Comparison of ENCODE assay signal across 8 mouse cellular contexts in genomic region chr2:45117087-45117561, GRCm38 (mm10). TPM values are rescaled to one million over a fixed set of nuclear protein-coding genes. Genes with fewer than 3 reads are reported as not detected.
DNase-seq lines count a peak whose midpoint lies in the region; ATAC-seq lines count a peak whose summit lies in the region.

Gene Zeb2, minus strand, starts transcription at chr2:45117395.

- peak within 1 kb of the TSS; percentile 74 for H3K4me2 ChIP-seq in heart, embryonic 12.5 days
- peak within 1 kb of the TSS; percentile 88 for H3K4me2 ChIP-seq in kidney, embryonic 16.5 days (replicated peaks; ENCODE audit: low read depth, low read length)
- H3K4me2 ChIP-seq in liver, embryonic 13.5 days, result peak within 1 kb of the TSS; percentile 98

- no peaks in the 10 kb centered on the region for H3K36me3 ChIP-seq in erythroblast, embryonic 14.5 days (ENCODE audit: control insufficient read depth)
- H3K36me3 ChIP-seq in heart, embryonic 12.5 days, result no peaks in the 10 kb centered on the region
- H3K36me3 ChIP-seq in kidney, embryonic 16.5 days (ENCODE audit: insufficient read depth, low read length), result no peaks in the 10 kb centered on the region
- no peaks in the 10 kb centered on the region for H3K36me3 ChIP-seq in liver, embryonic 13.5 days

- H3K27ac ChIP-seq in heart, embryonic 12.5 days (ENCODE audit: poor library complexity, severe bottlenecking), result peak within 1 kb of the TSS; percentile 77
- peak within 1 kb of the TSS; percentile 92 for H3K27ac ChIP-seq in kidney, embryonic 16.5 days (ENCODE audit: low read length)
- peak within 1 kb of the TSS; percentile 77 for H3K27ac ChIP-seq in liver, embryonic 13.5 days

- peaks cover 38% of the 10 kb centered on the region for H3K4me1 ChIP-seq in erythroblast, embryonic 14.5 days (ENCODE audit: control insufficient read depth)
- 0 out of 2 replicates have a peak, but pooled peaks cover 9% of the 10 kb centered on the region for H3K4me1 ChIP-seq in heart, embryonic 12.5 days (replicated peaks)
- peaks cover 15% of the 10 kb centered on the region for H3K4me1 ChIP-seq in kidney, embryonic 16.5 days (ENCODE audit: insufficient read depth, low read length)
- H3K4me1 ChIP-seq in liver, embryonic 13.5 days (replicated peaks), result peaks cover 42% of the 10 kb centered on the region

- peak; percentile 78 for DNase-seq in 3T3-L1 (ENCODE audit: low read depth, low spot score)
- no peak for DNase-seq in liver, embryonic 13.5 days
- peak; percentile 20 for DNase-seq in naive thymus-derived CD4-positive, alpha-beta T cell, adult 2 months (ENCODE audit: low read depth)
- DNase-seq in telencephalon, adult 2 months (ENCODE audit: low read depth, low spot score), result peak; percentile 58

- no peaks in the 10 kb centered on the region for H3K9me3 ChIP-seq in erythroblast, embryonic 14.5 days (ENCODE audit: control insufficient read depth, low read length)
- H3K9me3 ChIP-seq in heart, embryonic 12.5 days (replicated peaks), result no peaks in the 10 kb centered on the region
- H3K9me3 ChIP-seq in kidney, embryonic 16.5 days (ENCODE audit: low read length), result no peaks in the 10 kb centered on the region
- H3K9me3 ChIP-seq in liver, embryonic 13.5 days (replicated peaks), result no peaks in the 10 kb centered on the region

- H3K9ac ChIP-seq in heart, embryonic 12.5 days, result peak within 1 kb of the TSS; percentile 84
- peak within 1 kb of the TSS; percentile 70 for H3K9ac ChIP-seq in kidney, embryonic 16.5 days (replicated peaks; ENCODE audit: low read length)
- peak within 1 kb of the TSS; percentile 77 for H3K9ac ChIP-seq in liver, embryonic 13.5 days

- under 1% methylated on average over 37 of the region's 39 CpGs for WGBS in heart, embryonic 12.5 days
- WGBS in kidney, embryonic 16.5 days, result 0% methylated on average over 32 of the region's 39 CpGs
- under 1% methylated on average over 38 of the region's 39 CpGs for WGBS in liver, embryonic 13.5 days (ENCODE audit: insufficient replicate concordance)

- H3K4me3 ChIP-seq in erythroblast, embryonic 14.5 days (replicated peaks), result peak within 1 kb of the TSS; percentile 67
- peak within 1 kb of the TSS; percentile 71 for H3K4me3 ChIP-seq in heart, embryonic 12.5 days
- peak within 1 kb of the TSS; percentile 52 for H3K4me3 ChIP-seq in kidney, embryonic 16.5 days (ENCODE audit: low read length)
- peak within 1 kb of the TSS; percentile 68 for H3K4me3 ChIP-seq in liver, embryonic 13.5 days (replicated peaks)

- H3K27me3 ChIP-seq in erythroblast, embryonic 14.5 days (ENCODE audit: control insufficient read depth), result peaks cover 38% of the 10 kb centered on the region
- H3K27me3 ChIP-seq in heart, embryonic 12.5 days (replicated peaks), result no peaks in the 10 kb centered on the region
- peaks cover 3% of the 10 kb centered on the region; the same call in 1 of the 2 replicates for H3K27me3 ChIP-seq in kidney, embryonic 16.5 days (ENCODE audit: insufficient read depth, low read length)
- H3K27me3 ChIP-seq in liver, embryonic 13.5 days, result peaks cover 6% of the 10 kb centered on the region; the same call in 1 of the 2 replicates

- peak; percentile 47 for ATAC-seq in activated CD4-positive, CD25-positive, alpha-beta regulatory T cell, adult 4 months
- peak; percentile 74 for ATAC-seq in heart, embryonic 12.5 days (ENCODE audit: insufficient number of reproducible peaks, low FRiP score)
- peak; percentile 78 for ATAC-seq in kidney, embryonic 16.5 days (ENCODE audit: low FRiP score, low TSS enrichment)
- peak; percentile 45 for ATAC-seq in liver, embryonic 13.5 days (ENCODE audit: low read depth)

RNA-seq across cellular contexts. Expression of gene Zeb2, which starts in this region (rescaled TPM):
- polyA plus RNA-seq in activated CD4-positive, CD25-positive, alpha-beta regulatory T cell, adult 4 months (2017; shearing (Covaris generic)), result under 1 TPM; 0.71 to 0.83 TPM
- 0.54 and 0.76 TPM in 2 replicates for polyA plus RNA-seq in erythroblast, embryonic 14.5 days (2012)
- 28.0 and 29.6 TPM in 2 replicates for polyA plus RNA-seq in heart, embryonic 12.5 days (2016; fragmentation: Nextera tagmentation; extraction: Ambion mirVana)
- 49.3 and 57.6 TPM in 2 replicates for polyA plus RNA-seq in kidney, embryonic 16.5 days (2015; fragmentation: Nextera tagmentation; extraction: Ambion mirVana)
- 10.1 and 14.1 TPM in 2 replicates for polyA plus RNA-seq in liver, embryonic 13.5 days (2015; fragmentation: Nextera tagmentation; extraction: Ambion mirVana)

Comparison
In these comparisons a context has a peak if more than half of its experiments do, and no peak if none do; other contexts are left out.
1. Peak in ATAC-seq in activated CD4-positive, CD25-positive, alpha-beta regulatory T cell, adult 4 months; RNA of the gene not detected or under 1 TPM.